Mouse (Mus musculus) urinary bladder, postnatal 10 days (tissue): Measurements from ENCODE around the gene Olfr976.
"Not testable (repeated sequence)": the region's sequence is repeated elsewhere in the genome, so short reads cannot be mapped to it uniquely, and the experiment has no call there.

ENCODE experiments used
- DNase-seq: peaks from one replicate; pipeline ENCODE4 v3.0.0; 2022; ENCODE audit warnings: low spot score

Olfr976 gene

GRCm38 (mm10) chr9:39961033-39961432 is at the start of gene Olfr976:
Olfr976 (minus strand) TSS chr9:39961133.
- not testable (repeated sequence) for DNase-seq

DNA sequence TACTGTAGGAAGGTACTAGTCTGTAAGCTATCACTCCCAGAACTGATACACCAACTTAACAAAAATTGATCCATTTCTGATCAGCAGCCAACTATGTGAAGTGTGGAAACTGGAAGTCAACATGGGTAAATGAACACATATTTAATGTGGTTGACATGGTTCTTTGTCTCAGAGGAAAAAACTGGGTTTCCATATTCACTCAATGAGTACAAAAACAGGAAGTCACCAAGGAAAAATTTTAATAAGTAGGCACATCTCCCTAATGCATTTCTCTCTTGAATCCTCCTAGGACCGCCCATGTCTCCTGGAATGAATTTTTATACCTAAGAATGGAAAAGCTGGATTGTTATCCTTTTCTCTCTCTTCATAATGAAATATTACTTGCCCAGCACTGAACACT is 48.5 kb upstream of the Olfr976 start, which contains the start of gene Olfr980:
Gene Olfr980 (minus strand): TSS at position 101 of the 400 bp plus-strand sequence.
- DNase-seq, result no peak

DNA sequence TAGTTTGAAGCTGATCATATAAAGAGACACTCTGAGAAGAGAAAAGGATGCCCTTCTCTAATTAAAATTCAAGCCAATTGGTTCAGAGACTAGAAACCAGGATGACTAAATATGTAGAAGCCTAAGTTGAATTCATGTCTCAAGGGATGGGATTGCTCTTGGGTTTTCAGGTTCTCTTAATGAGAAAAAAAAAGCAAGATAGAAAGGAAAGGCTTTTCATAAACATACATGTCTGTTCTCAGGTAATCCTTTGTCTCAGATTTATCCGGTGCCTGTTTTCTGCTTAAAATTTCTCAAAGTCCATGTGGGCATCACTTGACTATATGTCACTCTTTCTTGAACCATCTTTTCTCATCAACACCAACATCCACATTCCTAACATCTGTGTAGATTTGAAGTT is 42.4 kb upstream of the Olfr976 start, which contains the start of gene Olfr979:
Gene Olfr979 (minus strand): TSS at position 101 of the 400 bp plus-strand sequence.
- DNase-seq, result no peak

GRCm38 (mm10) chr9:39991813-39992212 is 30.9 kb upstream of the Olfr976 start, which contains the start of gene Olfr978:
Olfr978 (plus strand) TSS chr9:39992113.
- DNase-seq, result no peak

DNA sequence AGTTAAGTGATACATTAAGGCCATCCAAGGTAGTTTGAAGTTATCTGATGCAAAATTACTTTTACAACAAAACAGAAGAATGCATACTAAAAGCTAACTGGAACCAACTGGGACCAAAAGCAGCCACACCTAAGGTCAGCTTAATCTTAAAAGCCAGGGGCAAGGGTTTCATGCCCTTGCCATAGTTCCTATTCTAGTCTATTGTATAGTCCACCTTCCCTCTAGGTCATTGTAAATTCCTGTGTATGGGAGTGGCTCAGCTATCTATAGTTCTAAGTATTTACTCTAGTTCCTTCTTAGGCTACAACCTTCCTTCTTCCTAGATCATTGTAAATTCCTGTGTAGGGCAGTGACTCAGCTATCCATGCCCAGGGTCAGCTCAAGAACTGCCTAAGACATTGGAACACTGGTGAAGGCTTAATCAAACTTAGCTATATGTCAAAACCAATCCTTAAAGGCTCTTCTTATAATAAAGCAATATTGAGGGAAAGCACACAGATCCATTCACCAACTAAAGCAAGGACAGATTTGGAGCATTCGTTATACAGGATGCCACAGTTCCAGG is 15.7 kb upstream of the Olfr976 start:
- DNase-seq, result not testable (repeated sequence)

DNA sequence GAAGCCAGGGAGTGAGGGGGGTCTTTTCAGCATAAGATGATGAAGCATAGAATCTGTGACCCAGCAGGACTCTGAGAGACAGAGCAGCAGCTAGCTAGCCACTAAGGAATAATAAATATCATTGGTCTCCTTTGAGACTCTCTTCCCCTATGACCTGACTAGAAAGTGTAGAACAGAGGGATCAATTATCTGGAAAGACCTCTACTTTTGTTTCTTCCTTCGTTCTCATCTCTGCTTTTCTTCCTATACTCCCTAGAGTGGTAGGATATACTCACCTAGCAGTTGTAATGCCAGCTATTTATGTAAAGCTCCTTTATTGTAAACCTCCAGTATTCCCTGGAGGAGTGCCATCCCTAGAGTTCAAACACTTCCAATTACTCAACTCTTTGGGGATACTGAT is 9.0 kb downstream of the Olfr976 start, which contains the start of gene Olfr975:
Gene Olfr975 (minus strand): TSS at position 101 of the 400 bp plus-strand sequence.
- no peak for DNase-seq

GRCm38 (mm10) chr9:39937201-39937600 is 23.7 kb downstream of the Olfr976 start, which contains the start of gene Olfr974:
Olfr974 (plus strand) TSS chr9:39937501.
- no peak for DNase-seq

- DNase-seq, result not testable (repeated sequence)
Observed at GRCm38 (mm10) chr9:39928837-39929236, 32.1 kb downstream of the Olfr976 start.

DNA sequence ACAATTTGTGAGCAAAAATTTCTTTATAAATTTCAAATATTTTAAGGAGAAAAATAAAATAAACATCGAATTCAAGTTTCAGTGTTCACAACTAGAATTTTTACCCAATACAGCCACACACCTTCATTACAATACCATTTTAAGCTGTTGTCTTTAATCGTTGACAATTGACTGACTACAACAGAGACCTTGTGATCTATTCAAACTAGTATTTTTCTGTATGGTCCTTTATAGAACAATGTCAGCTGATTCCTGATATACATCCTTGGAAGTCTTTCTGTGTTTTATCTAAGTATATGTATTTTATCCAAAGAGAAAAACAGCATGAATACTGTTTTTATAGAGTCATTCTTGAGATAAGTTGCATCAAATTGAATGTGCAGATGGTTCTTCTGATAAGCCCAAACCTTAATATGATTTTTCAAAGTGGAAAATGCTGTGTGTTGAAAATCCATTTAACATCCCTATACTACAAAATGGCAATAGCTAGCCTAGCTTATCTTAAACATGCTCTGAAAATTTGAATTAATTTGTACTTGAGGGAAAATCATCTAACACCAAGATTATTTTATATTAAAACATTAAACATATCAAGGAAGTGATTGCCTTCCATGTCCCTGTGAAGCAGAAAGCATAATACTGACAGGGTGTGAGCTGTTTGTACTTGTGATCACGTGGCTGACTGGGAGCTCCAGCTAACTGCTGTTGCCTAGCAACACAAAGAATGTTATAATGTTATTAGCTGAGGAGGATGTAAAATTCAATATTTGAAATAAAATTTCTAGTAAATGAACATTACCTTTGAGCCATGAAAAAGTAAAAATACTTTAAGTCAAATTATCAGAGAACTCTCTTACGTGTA is 32.7 kb downstream of the Olfr976 start:
- DNase-seq, result not testable (repeated sequence)

GRCm38 (mm10) chr9:39909939-39910338 is 51.0 kb downstream of the Olfr976 start:
- DNase-seq, result no peak

- no peak for DNase-seq
Observed at GRCm38 (mm10) chr9:39907036-39907435, 53.9 kb downstream of the Olfr976 start, which contains the start of gene Olfr229. Olfr229 (plus strand) TSS chr9:39907336.

- DNase-seq, result no peak
Observed at GRCm38 (mm10) chr9:39905106-39905505, 55.8 kb downstream of the Olfr976 start.
